Mouse (Mus musculus) ES-E14 (cell line): ENCODE measurements around the gene Exosc5.

Experiments used
- CHD2 ChIP-seq: IDR thresholded peaks from 2 replicates; pipeline ENCODE4 v1.6.1; 2014; ENCODE audit warnings: mild to moderate bottlenecking, low read depth, low read length, inconsistent platforms
- HCFC1 ChIP-seq: IDR thresholded peaks from 2 replicates; pipeline ENCODE4 v1.6.1; 2012; ENCODE audit warnings: low read length, inconsistent platforms, borderline replicate concordance; ENCODE audit not compliant: insufficient read depth
- MAFK ChIP-seq: IDR thresholded peaks from 2 replicates; pipeline ENCODE4 v1.6.1; 2014; ENCODE audit warnings: mild to moderate bottlenecking, low read depth, low read length, inconsistent platforms; ENCODE audit not compliant: insufficient read depth
- ZC3H11A ChIP-seq: IDR thresholded peaks from 2 replicates; pipeline ENCODE4 v1.6.1; 2012; ENCODE audit warnings: low read depth, mild to moderate bottlenecking, inconsistent platforms, low read length, borderline replicate concordance
- ZNF384 ChIP-seq: IDR thresholded peaks from 2 replicates; pipeline ENCODE4 v1.6.1; 2012; ENCODE audit warnings: low read depth, low read length, inconsistent platforms

- TF ChIP-seq HCFC1 (no peak), ZC3H11A (no peak), CHD2 (no peak), ZNF384 (no peak), MAFK (no peak)
Observed at GRCm38 (mm10) chr7:25652244-25652759, 6.7 kb upstream of the Exosc5 start.
